Mouse (Mus musculus): ENCODE data around the gene Clec4b2. TPM values are rescaled to one million over a fixed set of nuclear protein-coding genes. Genes with fewer than 3 reads are reported as not detected.
"Not testable (repeated sequence)": the region's sequence is repeated elsewhere in the genome, so short reads cannot be mapped to it uniquely, and the experiment has no call there.

Gene Clec4b2
- not detected in 2 replicates for polyA plus RNA-seq (2015; fragmentation: Nextera tagmentation; extraction: Ambion mirVana)

DNA sequence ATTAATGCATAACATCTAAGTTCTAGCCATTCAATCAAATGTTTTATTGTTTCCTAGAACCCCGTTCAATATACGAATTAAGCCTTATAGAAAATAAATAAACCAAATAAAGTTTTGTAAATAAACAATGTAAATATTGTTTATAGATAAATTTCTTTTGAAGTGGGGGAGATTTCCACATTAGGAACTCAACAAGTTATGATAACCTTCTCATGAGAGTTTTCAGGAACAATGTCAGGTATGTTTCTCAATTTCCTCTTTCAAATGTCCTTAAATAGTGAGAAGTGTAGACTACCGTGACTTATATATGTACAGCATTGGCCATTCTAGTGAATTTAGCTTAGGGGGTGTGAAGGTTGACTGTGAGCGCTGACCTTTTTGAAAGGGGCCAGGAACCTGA, at the start of gene Clec4b2:
Gene Clec4b2, plus strand, starts transcription at position 301 of the 400 bp plus-strand sequence.
- H3K27me3 ChIP-seq (ENCODE audit: control insufficient read depth, insufficient read depth, low read length) = no peaks in the 10 kb centered on the region
- H3K9ac ChIP-seq (ENCODE audit: low read length) = no peak within 1 kb of the TSS
- H3K36me3 ChIP-seq (ENCODE audit: control insufficient read depth, insufficient read depth, low read length) = no peaks in the 10 kb centered on the region
- H3K4me3 ChIP-seq (ENCODE audit: low read depth, low read length) = no peak within 1 kb of the TSS
- 79% methylated on average over 4 of the region's 4 CpGs for WGBS
- no peak for ATAC-seq (ENCODE audit: low FRiP score, low TSS enrichment)
- no peaks in the 10 kb centered on the region for H3K9me3 ChIP-seq (ENCODE audit: control insufficient read depth, low read length)
- TF ChIP-seq CTCF (IDR thresholded peaks at IDR 0.05; ENCODE audit: low read depth) = no peak
- DNase-seq (ENCODE audit: low spot score) = no peak
- H3K4me2 ChIP-seq (replicated peaks; ENCODE audit: low read depth) = no peak within 1 kb of the TSS
- no peak within 1 kb of the TSS for H3K27ac ChIP-seq (replicated peaks)
- H3K4me1 ChIP-seq (replicated peaks; ENCODE audit: control insufficient read depth, insufficient read depth) = no peaks in the 10 kb centered on the region

DNA sequence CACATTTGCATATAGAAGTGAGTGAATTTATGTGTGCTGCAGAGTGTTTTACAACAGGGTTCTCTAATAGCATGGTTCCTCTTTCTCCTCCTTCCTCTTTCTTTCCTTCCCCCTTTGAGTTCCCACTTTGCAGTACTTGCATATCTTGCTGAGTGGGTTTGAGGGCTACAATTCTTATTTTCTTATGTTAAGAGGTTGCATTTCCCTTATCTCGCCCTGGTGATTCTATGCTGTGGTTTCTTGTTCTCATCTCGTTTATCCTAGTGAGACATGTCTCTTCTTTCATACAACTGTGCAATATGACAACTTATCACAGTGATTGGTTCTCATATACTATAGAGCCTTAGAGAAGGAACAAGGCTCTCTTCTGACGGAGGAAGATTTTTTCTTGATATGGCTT, 49.5 kb upstream of the Clec4b2 start:
- no peak for TF ChIP-seq EP300 (optimal IDR thresholded peaks at IDR 0.05)
- no peak for TF ChIP-seq CTCF (IDR thresholded peaks at IDR 0.05; ENCODE audit: low read depth)
- ATAC-seq (ENCODE audit: low FRiP score, low TSS enrichment) = no peak
- H3K27ac ChIP-seq (replicated peaks) = no peak overlapping the region
- H3K9me3 ChIP-seq (ENCODE audit: control insufficient read depth, low read length) = no peaks in the 10 kb centered on the region
- no peak overlapping the region for H3K4me2 ChIP-seq (replicated peaks; ENCODE audit: low read depth)
- H3K27me3 ChIP-seq (ENCODE audit: control insufficient read depth, insufficient read depth, low read length) = no peaks in the 10 kb centered on the region
- no peaks in the 10 kb centered on the region for H3K4me1 ChIP-seq (replicated peaks; ENCODE audit: control insufficient read depth, insufficient read depth)
- no peak overlapping the region for H3K9ac ChIP-seq (ENCODE audit: low read length)
- H3K4me3 ChIP-seq (ENCODE audit: low read depth, low read length) = no peak overlapping the region
- no peaks in the 10 kb centered on the region for H3K36me3 ChIP-seq (ENCODE audit: control insufficient read depth, insufficient read depth, low read length)
- DNase-seq (ENCODE audit: low spot score) = no peak
- WGBS = 58% methylated on average over 3 of the region's 3 CpGs

DNA sequence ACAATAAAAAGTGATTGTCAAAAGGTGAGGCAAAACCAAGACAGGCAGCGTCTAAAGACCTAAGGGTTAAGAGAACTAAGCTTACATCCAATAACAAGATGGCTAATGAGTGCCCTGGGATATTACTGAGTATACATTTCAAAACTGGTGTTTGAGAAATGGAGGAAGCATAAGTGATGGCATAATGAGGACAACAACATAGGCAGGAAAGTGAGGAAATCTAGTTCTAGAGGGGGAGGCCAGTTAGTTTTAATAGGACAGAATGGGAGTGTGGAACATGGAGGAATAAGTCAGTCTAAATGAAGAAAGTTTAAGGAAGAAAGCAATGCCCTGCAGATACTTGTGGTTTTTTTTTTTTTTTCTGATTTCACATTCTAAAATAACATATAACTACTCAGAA, 45.5 kb upstream of the Clec4b2 start:
- TF ChIP-seq CTCF (IDR thresholded peaks at IDR 0.05; ENCODE audit: low read depth) = no peak
- TF ChIP-seq EP300 (optimal IDR thresholded peaks at IDR 0.05) = no peak
- Histone ChIP-seq H3K4me1 (replicated peaks; ENCODE audit: control insufficient read depth, insufficient read depth) (no peaks in the 10 kb centered on the region), H3K36me3 (ENCODE audit: control insufficient read depth, insufficient read depth, low read length) (no peaks in the 10 kb centered on the region), H3K9ac (ENCODE audit: low read length) (no peak overlapping the region), H3K4me3 (ENCODE audit: low read depth, low read length) (no peak overlapping the region), H3K27me3 (ENCODE audit: control insufficient read depth, insufficient read depth, low read length) (no peaks in the 10 kb centered on the region), H3K27ac (replicated peaks) (no peak overlapping the region), H3K4me2 (replicated peaks; ENCODE audit: low read depth) (no peak overlapping the region), H3K9me3 (ENCODE audit: control insufficient read depth, low read length) (no peaks in the 10 kb centered on the region)
- ATAC-seq (ENCODE audit: low FRiP score, low TSS enrichment) (no peak), DNase-seq (ENCODE audit: low spot score) (no peak)
- WGBS = 50% methylated on average over 1 of the region's 1 CpGs

DNA sequence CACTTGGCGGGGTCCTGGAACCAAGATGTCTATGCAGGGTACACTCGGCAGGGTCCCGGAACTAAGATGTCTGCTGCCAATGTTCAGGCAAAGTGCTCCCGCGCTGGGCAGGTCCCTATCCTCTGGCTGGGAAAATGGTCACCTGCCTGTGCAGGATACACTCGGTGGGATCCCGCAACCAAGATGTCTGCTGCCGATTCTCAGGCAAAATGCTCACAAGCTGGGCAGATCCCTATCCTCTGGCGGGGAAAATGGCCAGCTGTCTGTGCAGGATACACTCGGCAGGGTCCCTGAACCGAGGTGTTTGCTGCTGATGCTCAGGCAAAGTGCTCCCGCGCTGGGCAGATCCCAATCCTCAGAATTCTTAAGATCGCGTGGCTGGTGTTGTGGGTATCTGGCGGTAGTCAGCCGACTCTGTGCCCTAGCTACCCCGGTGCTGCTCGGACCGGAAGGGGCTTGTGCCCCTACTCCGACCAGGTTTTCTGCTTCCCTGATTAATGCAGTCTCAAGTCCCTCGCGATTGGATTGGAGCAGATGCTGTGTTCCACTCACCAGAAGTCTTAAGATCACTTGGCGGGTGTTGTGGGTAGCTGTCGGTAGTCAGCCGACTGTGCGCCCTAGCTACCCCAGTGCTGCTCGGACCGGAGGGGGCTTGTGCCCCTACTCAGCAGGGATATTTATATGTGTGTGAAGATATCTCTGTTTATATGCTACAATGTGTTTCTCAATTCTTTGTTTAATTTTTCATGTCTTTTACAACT, 34.7 kb upstream of the Clec4b2 start:
- WGBS = 65% methylated on average over 29 of the region's 29 CpGs
- not testable (repeated sequence) for H3K27ac ChIP-seq (replicated peaks); H3K36me3 ChIP-seq (ENCODE audit: control insufficient read depth, insufficient read depth, low read length); ATAC-seq (ENCODE audit: low FRiP score, low TSS enrichment); H3K9ac ChIP-seq (ENCODE audit: low read length); H3K4me3 ChIP-seq (ENCODE audit: low read depth, low read length); H3K27me3 ChIP-seq (ENCODE audit: control insufficient read depth, insufficient read depth, low read length); H3K4me2 ChIP-seq (replicated peaks; ENCODE audit: low read depth); H3K9me3 ChIP-seq (ENCODE audit: control insufficient read depth, low read length); DNase-seq (ENCODE audit: low spot score); H3K4me1 ChIP-seq (replicated peaks; ENCODE audit: control insufficient read depth, insufficient read depth)

DNA sequence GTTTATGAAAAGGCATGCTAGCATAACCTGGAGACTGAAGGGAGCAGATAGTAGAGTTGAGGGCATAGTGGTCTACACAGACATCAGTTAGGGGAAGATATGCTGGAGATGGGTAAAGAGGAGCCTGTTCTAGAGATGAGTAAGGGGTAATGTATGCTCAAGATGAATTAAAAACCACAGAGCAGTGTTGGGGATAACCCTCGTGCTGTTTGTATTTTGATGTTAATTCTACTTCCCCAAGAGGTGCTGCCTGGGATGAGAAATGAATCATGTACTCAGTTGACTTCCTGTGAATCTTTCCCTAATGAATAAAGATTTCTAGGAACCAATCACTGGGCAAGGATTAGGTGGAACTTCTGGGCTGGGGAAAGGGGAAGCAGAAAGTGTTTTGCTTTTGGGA, 2.6 kb upstream of the Clec4b2 start:
- Histone ChIP-seq H3K4me2 (replicated peaks; ENCODE audit: low read depth) (no peak overlapping the region), H3K4me3 (ENCODE audit: low read depth, low read length) (no peak overlapping the region), H3K9me3 (ENCODE audit: control insufficient read depth, low read length) (no peaks in the 10 kb centered on the region), H3K27ac (replicated peaks) (no peak overlapping the region), H3K36me3 (ENCODE audit: control insufficient read depth, insufficient read depth, low read length) (no peaks in the 10 kb centered on the region), H3K27me3 (ENCODE audit: control insufficient read depth, insufficient read depth, low read length) (no peaks in the 10 kb centered on the region), H3K4me1 (replicated peaks; ENCODE audit: control insufficient read depth, insufficient read depth) (no peaks in the 10 kb centered on the region), H3K9ac (ENCODE audit: low read length) (no peak overlapping the region)
- TF ChIP-seq CTCF (IDR thresholded peaks at IDR 0.05; ENCODE audit: low read depth) (no peak), EP300 (optimal IDR thresholded peaks at IDR 0.05) (no peak)
- ATAC-seq (ENCODE audit: low FRiP score, low TSS enrichment) (no peak), DNase-seq (ENCODE audit: low spot score) (no peak)
- WGBS = 60% methylated on average over 1 of the region's 1 CpGs

DNA sequence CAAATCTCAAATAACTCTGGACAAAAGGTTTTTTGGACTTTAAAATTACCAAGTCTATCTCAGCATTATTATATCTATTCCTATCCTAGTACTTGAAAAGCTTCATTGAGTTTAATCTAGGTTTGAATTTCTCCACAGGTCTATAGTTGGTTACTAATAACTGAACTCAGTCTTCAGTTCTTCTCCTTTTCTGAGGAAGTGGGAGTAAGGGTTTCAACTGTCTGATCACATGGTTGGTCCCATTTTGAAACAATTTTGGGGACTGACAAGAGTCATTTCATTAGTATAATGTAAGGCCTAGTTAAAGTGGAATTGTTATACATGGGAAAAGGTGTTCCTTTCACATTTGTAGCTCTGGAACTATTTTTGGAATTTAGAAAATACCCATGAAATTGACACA, 1.7 kb upstream of the Clec4b2 start:
- DNase-seq (ENCODE audit: low spot score) (no peak), ATAC-seq (ENCODE audit: low FRiP score, low TSS enrichment) (no peak)
- Histone ChIP-seq H3K4me2 (replicated peaks; ENCODE audit: low read depth) (no peak overlapping the region), H3K9ac (ENCODE audit: low read length) (no peak overlapping the region), H3K9me3 (ENCODE audit: control insufficient read depth, low read length) (no peaks in the 10 kb centered on the region), H3K27me3 (ENCODE audit: control insufficient read depth, insufficient read depth, low read length) (no peaks in the 10 kb centered on the region), H3K4me3 (ENCODE audit: low read depth, low read length) (no peak overlapping the region), H3K4me1 (replicated peaks; ENCODE audit: control insufficient read depth, insufficient read depth) (no peaks in the 10 kb centered on the region), H3K27ac (replicated peaks) (no peak overlapping the region), H3K36me3 (ENCODE audit: control insufficient read depth, insufficient read depth, low read length) (no peaks in the 10 kb centered on the region)
- TF ChIP-seq EP300 (optimal IDR thresholded peaks at IDR 0.05) (no peak), CTCF (IDR thresholded peaks at IDR 0.05; ENCODE audit: low read depth) (no peak)

Data from stomach, postnatal 0 days (tissue).